Mouse (Mus musculus): ENCODE measurements around the gene Ly6g5c.
A peak's percentile ranks its signal among the peaks of the same experiment; 100 is the strongest.

The Ly6g5c gene

DNA sequence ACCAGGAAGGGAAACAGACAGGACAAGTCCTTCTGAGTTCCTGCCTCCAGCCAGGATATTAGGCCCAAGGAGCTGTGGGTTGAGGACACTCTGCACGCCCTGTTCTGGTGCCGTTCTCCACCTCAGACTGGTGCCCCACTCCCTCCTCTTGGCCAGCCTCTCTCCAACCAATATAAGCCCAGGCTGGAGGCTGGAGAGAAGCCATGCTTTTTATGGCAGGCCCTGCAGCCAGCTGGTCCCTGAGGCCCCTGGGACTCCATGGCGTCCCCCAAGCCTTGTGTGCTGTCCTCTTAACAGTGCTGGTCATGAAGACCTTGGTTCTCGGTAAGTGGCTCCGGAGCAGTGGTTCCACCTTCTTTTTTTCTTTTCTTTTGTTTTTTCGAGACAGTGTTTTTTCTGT lies at the start of gene Ly6g5c:
TSS of gene Ly6g5c (plus strand) at position 183 of the 400 bp plus-strand sequence.
- DNase-seq (ENCODE audit: low spot score): no peak

DNA sequence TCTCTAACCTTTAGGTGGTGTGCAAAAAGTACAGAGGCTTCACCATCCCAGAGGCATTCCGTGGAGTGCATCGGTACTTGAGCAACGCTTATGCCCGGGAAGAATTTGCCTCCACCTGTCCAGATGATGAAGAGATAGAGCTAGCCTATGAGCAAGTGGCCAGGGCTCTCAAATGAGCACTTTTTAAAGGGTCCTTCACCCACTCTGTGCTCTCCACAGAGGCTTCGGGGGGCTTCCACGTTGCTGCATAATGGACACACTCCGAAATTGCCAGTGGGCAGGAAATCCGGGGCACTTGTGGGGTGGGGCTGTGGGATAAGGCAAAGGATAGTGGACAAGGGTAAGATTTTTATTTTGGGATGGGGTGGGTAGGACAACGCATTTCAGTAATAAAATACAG lies 49.8 kb upstream of the Ly6g5c start:
- DNase-seq (ENCODE audit: low spot score): no peak

DNA sequence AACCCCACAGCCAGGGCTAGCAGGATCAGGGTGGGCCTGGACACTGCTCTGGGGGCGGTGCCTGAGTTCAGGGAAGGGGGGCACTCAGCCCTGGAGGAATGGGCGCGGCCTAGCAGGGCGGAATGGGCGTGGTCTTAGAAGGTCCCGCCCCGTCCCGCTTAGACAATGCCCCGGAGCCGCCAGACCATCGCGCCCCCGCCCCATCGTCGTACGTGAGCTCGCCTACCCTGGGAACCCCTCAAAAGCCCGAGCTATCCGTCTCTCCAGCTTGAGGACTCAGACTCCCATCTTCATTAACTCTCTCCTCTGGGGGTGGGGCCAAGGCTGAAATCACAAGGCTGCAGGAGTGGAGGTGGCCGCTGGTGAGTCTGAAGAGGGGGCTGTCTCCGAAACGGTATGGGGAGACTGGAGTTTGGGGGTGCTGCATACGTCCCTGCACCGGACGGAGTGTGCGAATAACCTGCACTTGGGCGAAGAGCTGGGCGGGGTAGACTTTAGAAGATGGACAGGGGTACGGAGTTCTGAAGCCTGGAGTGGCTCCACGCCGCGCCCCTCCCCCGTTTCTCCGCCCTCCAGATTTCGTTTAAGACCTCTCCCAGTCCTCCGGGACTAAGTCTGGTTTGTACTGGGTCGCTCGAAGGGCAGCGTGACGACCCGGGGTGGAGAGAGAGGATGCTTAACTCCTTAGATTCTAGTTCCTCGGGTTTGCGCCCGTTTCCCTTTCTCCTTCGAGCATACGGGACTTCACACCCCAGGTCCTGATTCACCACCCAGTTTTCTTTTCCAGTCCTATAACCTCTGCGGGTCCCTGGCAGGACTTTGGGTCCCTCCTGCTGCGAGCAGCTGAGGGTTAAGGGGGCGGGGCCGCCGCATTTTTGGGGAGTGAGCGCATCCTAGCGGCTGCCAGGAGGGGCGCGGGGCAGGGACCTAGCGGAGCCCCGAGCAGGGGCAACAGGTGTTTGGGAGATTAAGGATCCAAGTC lies 48.9 kb upstream of the Ly6g5c start, which contains the start of gene Ddah2:
TSS of gene Ddah2 (plus strand) at position 125 of the 982 bp plus-strand sequence.
- peak; percentile 92 for DNase-seq (ENCODE audit: low spot score)

DNA sequence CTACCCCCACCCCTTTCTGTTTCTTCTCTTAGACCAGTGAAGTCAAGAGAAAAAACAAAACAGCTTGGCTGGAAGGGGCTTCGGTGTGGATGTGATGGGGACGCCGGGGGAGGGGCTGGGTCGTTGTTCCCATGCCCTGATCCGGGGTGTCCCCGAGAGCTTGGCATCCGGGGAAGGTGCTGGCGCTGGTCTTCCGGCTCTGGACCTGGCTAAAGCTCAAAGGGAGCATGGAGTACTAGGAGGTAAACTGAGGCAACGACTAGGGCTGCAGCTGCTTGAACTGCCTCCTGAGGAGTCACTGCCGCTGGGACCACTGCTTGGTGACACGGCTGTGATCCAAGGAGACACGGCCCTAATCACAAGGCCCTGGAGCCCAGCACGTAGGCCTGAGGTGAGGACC lies 48.0 kb upstream of the Ly6g5c start:
- DNase-seq (ENCODE audit: low spot score): no peak

DNA sequence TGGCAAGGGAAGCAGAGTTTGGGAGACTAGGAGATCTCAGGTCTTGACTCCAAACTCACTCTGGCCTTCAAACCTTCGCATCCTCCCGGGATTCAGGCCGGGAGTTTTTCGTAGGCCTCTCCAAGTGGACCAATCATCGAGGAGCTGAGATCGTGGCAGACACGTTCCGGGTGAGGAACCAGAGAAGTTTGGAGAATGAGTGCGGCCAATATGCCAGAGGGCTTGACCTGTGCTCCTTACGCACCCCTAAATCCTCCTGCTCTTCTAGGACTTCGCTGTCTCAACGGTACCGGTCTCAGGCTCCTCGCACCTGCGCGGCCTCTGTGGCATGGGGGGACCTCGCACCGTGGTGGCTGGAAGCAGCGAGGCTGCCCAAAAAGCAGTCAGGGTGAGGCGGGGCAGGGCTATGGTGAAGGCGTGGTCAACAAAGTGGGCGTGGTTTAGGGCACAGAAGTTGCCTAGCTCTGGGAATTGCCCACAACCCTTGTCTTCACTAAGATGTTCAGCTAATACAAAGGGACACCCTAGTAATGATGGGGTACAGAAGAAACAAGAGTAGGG lies 47.3 kb upstream of the Ly6g5c start:
- DNase-seq (ENCODE audit: low spot score): no peak

DNA sequence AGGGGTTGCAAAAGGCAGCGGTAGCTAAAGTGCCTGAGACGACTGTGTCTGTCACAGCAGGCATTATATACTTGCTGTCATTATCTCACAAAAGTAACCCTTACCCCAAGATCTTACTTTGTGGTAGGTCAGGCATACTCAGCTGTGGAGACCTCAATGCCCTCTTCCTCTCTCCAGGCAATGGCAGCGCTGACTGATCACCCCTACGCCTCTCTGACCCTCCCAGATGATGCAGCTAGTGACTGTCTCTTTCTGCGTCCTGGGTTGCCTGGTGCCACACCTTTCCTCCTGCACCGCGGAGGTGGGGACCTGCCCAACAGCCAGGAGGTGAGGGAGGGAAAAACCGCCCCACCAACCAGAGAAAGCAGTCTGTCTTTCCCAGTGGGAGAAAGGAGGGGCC lies 46.8 kb upstream of the Ly6g5c start:
- no peak for DNase-seq (ENCODE audit: low spot score)

DNA sequence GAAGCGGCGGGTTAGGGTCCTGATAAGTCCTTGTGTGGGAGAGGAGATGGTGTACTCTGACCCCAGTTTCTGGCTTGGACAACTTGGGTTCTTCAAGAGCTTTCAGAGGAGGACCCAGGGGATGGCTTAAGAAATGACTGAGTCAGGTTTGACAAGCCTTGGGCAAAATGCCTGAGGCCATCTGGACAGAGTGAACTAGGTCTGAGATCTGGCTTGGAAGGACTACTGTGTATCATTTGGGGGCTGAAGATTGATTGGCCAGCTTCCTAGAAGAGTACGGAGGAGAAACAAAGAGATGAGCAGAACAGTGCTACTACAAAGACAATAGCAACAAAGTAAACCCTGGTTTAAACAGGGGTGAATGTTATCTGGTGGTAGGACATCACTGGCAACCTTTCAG lies 44.6 kb upstream of the Ly6g5c start:
- DNase-seq (ENCODE audit: low spot score): no peak

DNA sequence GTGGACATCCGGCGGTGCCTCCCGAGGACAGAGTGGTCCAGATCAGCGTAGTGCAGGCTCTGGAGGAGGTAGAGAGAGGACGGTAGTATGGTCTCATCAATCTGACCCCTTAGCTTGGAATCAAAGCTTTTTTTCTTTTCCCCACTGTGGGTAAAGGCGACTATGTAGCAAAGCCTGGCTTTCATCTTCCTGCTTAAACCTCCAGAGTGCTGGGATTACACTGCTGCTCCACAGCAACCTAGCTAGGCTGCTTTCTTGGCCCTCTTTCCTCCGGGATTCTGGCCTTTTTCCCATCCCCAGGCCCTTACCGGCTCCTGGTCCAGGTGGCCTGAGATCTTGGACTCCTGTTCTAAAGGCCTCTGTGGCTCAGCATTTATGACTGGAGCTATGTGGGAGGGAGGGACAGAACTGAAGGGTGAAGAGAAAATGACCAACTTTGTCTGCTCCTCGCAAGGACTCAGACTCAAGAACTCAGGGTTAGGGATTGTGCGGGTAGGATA lies 43.7 kb upstream of the Ly6g5c start:
- DNase-seq (ENCODE audit: low spot score): no peak

DNA sequence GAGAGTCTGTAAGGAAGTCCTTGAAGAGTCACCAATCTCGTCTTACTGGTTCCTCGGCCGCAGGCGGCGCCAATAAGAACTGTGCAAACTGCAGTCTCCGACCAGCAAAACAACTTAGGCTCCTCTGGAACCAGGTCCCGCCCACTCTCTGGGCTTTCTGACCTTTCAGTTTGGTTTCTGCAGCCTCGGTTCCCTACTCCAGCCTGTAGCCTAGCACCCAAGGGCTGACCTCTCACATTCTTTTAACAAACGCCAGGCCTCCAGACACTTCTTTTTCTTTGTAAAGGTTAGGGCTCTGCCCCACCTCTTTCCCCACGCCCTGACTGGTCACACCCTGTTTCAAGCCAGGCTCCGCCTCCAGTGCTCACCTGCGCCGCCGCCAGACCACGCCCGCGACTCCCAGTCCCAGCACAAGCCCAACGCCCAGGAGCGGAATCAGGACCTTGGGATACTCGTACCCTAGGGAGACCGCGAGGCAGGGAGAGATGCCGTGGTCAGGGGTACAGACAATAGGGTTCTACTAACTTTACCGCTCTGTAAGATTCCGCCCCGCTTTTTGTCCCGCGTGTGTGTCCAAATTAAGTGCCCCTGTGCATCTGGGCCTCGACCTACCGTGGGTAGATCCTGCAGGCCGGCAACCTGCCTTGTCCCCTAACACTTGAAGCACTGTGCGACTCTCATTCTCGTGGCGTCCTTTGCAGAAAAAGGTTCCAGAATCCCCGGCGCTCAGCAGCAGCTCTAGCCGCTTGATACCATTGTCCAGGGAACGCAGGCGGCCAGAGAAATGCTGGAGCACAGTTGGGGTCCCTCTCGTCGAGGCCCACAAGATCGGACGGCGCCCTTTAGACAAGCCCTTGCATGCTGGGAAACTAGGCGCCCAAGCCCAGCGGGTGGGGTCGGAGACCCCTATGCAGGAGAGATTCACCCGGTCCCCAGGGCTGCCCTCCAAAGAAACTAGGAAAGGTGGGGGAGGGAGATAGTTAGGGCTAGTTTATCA lies 42.8 kb upstream of the Ly6g5c start, which contains the start of gene Ly6g6c:
TSS of gene Ly6g6c (plus strand) at position 438 of the 997 bp plus-strand sequence.
- DNase-seq (ENCODE audit: low spot score): peak; percentile 87

DNA sequence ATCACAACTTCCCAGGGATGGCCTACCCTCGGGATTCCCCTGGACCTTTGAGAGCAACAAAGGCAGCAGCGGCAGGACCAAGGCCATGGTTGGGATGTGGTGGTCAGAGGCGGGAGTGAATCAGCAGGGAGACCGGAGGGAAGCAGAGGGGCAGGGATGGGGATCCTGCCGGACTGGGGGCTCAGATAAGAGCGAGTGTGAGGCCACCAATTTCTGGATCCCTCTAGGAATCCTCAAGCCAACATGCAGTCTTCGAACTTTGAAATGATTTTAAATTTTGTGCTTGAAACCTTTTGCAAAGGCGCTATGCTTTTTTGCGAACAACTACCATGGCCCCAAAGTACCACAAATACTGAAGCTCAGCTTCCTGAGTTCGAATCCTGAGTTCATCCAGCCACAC lies 42.0 kb upstream of the Ly6g5c start, which contains the start of gene Mpig6b:
TSS of gene Mpig6b (minus strand) at position 101 of the 400 bp plus-strand sequence.
- DNase-seq (ENCODE audit: low spot score): no peak

DNA sequence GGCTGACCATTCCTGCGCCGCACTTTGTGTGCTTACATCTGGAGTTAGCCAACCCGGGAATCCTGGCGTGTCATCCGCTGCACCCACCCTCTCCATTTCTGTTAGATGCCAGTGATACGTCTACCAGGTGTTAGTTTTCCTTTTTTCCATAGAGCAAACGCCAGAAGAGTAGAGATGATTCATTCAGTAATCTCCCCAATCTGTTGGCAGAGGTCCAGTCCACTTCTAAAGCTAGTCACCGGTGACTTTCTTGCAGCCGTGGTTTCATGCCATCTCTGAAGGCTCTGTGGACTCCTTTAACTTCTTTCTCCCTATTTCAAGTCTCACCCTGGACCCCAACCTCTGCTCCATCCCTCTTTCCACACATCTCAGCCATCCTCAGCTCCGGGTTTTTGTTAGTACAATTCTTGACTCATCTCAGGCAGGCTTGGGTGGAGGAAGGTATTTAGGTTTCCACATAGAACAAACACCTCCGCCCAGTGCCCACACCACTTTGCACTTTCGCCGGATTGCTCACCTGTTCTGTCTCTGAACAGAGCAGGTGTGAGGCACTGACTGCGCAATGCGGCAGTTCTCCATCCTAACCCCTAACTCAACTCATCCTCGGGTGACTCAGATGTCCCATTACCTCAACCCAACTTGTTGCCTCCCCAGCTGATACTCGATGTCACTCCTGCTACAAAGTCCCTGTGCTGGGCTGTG lies 39.7 kb upstream of the Ly6g5c start:
- DNase-seq (ENCODE audit: low spot score): no peak

DNA sequence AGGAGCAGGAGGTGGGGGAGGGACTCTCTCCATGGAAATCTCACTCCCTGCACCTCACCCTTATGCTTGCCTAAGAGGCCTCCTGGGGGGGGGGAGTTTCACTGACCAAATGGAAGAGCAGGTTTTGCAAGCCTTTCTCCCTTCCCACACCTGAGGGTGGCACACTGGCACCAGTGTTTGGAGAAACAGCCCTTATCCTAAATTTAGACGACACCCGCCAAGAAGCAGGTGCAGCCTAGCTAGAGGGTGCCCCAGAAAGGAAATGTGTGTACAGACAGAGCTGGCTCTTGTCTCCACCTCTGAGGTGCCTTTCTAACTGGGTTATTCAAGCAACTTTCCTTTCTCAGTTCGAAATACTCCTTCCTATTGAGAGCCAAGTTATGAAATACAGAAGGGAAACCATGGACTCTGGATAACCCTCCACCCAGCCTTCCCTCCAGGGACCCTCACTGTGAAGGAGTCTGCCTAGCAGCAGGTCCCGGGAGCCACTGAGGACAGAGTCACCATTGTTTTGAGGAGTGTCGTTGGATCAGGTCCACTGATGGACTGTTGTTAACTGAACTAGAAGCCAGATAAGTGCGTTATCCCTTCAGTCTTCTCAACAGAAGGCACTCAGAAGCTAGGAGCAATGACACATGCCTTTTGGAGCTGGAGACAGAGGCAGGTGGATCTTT lies 37.4 kb upstream of the Ly6g5c start:
- DNase-seq (ENCODE audit: low spot score): peak; percentile 67

DNA sequence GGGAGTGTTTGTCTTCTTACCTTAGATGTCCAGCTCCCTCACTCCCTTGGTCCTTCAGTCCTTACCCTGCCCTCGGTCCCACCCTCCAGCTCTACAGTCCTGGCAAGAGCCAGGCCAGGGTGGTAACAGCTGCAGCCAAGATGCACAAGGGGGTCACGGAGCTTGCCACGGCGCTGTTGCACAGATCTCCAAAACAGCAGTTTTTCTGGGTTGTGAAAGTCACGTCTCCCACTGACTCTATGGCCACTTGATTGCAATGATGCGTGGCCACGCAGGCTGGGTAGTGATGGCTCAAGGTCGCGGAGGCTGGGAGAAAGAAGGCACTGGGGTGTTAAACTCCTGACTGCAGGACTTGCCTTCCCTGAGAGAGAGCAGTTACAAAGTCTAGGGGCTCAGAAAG lies 36.6 kb upstream of the Ly6g5c start:
- DNase-seq (ENCODE audit: low spot score): no peak

DNA sequence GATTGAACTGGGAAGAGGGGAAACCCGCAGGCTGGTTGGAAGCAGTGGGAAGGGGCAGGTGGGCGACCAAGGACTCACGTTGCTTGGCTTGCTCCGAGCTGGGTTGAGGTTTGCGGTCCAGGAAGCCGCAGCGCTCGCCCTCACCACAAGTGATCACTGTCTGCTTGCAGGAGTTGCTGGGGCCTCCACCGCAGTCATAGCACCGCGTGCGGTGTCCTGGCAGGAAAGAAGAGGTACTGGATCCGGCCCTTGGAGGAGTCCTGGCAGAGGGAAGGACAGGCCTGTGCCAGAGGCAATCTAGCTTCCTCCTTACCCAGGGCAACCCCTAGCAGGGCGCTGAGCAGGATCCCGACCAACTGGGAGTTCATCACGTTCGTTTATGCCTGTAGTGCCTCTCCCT lies 34.0 kb upstream of the Ly6g5c start:
- DNase-seq (ENCODE audit: low spot score): no peak

DNA sequence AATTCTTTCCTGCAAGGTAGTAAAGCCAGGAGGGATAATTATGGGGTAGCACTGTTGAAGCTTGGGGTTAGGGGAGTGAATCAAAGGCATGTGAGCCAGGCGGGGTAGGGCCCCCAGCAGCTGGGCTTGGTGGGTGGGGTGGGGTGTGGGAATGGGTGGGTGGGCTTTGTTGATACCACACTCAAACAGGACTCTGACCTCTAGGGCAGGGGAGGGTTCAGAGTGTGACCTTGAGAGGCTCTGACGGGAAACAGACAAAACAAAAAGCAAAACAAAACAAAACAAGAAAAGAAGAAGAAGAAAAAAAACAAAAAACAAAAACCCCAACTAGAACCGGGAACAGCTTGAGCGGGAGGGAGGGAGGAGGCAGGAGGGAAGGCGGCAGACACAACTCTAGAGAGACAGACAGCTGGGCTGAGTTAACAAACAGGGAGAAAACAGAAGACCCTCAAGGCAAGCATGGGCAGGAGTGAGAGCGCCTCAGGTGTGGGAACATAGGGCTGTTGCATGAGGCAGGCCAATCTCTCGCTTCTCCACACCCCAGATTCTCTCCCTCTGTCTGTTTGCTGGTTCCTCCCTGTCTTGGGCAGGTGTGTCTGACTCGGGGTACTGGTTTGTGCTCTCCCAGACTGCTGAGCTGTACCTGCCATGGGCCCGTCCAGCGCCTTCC lies 31.4 kb upstream of the Ly6g5c start, which contains the start of gene Ly6g6e:
TSS of gene Ly6g6e (plus strand) at position 396 of the 670 bp plus-strand sequence.
- DNase-seq (ENCODE audit: low spot score): no peak

DNA sequence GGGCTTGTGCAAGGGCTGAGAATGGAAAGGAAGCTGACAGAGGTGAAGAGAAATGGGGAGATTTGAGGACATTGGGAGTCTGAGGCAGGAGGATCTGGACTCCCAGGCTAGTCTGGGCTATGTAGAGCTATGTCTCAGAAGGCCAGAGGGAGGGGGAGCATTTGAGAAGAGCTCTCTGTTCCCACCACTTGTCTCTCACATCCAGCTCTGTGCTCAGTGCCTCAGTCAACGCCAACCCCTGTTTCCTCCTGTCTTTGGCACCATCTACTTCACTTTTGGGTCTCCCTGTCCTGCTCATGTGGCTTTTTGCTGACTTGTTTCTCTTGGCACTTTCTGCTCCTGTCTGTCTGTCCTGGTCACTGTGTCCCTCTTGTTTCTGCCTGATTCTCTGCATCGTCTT lies 30.8 kb upstream of the Ly6g5c start:
- no peak for DNase-seq (ENCODE audit: low spot score)

DNA sequence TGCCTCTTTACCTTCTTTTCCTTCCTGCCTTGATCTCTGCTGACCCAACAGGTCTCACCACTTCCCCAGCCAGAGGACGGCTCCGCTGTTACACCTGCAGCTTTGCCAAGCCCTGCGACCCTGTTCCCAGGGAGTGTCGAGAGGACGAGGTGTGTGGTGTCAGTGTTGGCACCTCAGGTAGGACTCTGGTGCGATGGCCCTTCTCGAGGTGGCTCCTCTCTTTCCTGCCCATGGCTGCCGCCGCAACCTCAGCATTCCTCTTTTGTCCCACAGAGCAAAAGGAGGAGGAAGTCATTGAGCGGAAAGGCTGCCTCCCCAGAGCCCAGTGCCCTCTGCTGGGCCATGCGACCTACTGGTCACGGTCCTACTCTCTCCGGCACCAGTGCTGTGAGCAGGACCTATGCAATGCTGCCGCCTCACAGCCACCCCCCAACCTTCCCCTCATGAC lies 30.3 kb upstream of the Ly6g5c start, which contains the start of gene Ly6g6d:
TSS of gene Ly6g6d (minus strand) at position 280 of the 448 bp plus-strand sequence.
- DNase-seq (ENCODE audit: low spot score): peak; percentile 76

DNA sequence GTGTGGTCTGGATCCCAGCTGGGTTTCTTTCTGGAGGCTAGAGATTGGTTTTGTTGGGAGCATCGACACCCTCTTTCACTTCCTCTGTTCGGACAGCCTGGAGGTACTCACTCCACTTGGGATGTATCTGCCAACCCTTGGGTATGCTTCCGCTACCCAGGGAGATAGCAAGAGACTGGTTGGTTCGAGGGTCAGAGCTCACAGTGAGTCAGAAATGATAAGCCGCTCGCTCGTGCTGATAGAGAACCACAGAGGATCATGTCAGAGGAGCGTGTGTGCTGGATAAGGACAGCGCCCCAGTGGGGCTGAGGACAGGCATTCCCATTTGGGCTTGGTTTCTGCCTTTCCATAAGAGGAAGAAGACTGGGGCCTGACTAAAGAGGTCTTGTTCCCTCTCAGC lies 28.3 kb upstream of the Ly6g5c start:
- DNase-seq (ENCODE audit: low spot score): no peak

DNA sequence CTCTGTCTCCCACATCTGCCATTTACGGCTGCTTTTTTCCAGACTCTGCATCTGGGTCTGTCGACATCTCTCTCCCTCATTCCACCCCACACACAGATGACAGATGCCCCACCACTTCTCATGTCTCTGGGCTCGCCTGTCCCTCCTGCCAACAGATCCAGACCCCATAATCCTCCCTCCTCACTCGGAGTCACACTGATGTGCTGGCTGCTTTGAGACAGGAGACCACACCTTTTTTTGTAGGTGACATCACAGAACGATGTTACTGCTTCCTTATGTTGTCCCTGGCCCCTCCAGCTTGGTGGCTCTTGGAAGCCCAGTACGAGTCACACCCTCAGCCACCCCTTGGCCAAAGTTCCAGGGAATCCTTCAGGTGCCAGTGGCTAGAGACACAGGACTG lies 27.8 kb upstream of the Ly6g5c start:
- DNase-seq (ENCODE audit: low spot score): no peak

DNA sequence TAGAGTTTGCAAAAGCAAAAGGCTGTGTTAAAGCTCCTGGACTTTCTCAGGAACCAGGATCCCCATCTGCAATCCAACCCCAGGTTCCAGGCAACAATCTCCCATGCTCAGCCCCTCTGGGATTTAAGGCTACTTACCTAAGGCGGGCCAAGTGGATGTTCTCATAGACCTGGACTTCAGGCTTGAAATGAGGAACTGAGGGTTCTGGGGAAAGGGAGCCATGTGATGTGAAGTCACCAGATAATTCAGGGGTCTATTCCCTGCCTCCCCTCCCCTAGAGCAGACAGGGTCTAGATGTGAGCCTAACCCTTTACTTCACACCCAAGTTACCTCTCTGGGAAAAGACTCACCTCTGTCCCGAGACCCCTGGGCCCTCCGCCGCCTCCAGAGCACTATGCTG lies 27.4 kb upstream of the Ly6g5c start:
- no peak for DNase-seq (ENCODE audit: low spot score)

Measured in lung, postnatal 25 days (tissue).